Mouse (Mus musculus): Measurements from ENCODE around the gene Adsl. TPM values are rescaled to one million over a fixed set of nuclear protein-coding genes. Genes with fewer than 3 reads are reported as not detected.

Adsl gene
- polyA plus RNA-seq (2017; shearing (Covaris generic)), result 100 to 1,000 TPM; 147 to 150 TPM

DNA sequence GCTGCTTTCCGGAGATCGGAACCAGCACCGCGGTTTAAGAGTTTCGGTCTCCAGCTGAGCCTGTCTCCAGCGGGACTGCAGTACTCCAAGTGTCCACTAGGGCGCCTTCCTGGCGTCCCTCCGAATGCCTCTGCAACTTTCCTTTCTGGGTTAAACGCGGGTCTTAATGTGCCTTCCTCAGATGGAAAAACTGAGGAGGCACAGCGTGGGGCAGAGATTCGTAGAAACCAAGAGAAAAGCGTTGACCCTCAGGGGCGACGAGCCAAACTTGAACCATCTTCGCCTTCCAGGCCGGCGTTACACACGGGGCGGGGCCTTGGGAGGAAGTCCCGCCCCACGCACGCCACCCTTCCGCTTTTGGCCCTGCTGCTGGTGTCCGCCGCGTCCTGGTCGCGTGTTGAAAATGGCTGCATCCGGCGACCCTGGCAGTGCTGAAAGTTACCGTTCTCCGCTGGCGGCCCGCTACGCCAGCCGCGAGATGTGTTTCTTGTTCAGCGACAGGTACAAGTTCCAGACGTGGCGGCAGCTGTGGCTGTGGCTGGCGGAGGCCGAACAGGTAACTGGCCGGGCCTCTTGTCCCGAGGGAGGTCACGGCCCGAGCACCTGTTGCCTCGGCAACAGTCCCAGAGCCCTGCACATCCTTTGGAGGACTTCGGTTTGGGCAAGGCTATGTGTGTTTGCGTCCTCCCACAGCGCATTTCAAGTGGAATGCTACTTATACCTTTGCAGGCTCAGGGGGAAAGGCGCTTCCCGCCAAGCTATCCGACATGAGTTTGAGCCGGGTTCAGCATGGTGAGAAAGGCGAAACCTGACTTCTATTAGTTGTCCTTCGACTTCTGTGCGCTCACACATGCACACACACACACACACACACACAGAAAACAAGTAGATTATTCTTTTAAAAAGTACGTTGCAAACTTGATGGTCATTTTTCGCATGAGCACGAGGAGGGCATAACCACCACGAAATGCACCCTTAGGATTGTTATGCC is at the start of gene Adsl:
Adsl (plus strand) TSS at position 346 of the 991 bp plus-strand sequence.

DNA sequence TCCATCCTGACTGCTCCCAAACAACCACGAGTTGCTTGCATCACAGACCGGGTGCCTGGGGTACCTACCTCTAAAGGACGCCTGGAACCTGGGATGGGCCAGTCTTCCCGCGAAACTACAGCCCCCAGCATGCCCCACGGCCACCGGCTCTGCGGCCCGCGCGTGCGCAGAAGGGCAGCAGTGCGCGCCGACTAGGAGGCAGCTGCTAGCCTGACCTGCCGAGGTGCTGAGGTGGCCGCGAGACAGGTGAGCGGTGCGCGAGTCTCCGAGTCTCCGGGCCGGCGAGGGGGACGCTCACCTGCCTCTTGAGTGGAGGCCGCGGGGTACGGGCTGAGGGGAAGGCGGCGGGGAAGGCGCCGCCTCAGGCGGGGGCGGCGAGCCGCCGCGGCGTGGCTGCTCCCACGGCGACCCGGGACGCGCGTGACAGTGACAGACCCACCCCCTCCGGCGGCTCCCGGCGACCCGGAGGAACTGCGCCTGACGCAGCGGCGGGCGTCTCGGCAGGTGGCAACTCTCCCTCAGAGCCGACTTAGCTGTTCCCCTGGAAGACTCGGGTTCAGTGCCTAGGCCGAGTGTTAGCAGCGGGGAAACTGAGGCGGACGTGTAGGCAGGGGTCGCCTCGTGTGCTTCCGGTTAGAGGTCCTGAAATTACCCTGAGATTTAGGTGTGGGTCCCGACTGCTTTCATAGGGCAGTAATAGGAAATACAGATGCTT is 29.5 kb downstream of the Adsl start, which contains the start of gene Sgsm3:
Sgsm3 (plus strand) TSS at position 146 of the 715 bp plus-strand sequence.

Other genes with a start within 250 kb of the Adsl start
- 10 to 100 TPM; 25.9 to 36.0 TPM for gene Tnrc6b, start 237.2 kb upstream of the Adsl start, polyA plus RNA-seq (2017; shearing (Covaris generic))
- 1 to 10 TPM; 1.8 to 4.6 TPM for gene Sgsm3, start 29.3 kb downstream of the Adsl start, polyA plus RNA-seq (2017; shearing (Covaris generic))
- gene Mrtfa, start 242.3 kb downstream of the Adsl start, polyA plus RNA-seq (2017; shearing (Covaris generic)), result 10 to 100 TPM; 73.0 to 81.7 TPM